15 mouse cellular contexts compared by ENCODE assay signal in the genomic region with DNA sequence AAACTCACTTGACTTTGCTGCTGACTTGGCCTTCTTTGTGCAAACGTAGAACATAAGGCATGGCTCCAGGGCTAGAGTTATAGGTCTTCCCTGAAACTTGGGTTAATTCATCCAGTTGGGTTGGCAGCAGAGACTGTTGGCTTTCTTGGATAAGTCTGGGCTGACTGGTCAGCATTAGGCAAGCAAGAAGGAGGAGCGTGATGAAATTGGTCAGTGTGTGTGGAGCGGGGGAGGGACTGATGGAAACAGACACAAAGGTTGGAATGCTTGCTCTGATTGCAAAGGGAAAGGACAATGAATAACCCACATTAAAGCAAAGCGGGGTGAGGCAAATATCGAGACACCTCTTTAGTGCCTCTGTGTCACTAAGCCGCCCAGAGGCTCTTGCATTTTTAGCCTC.
DNase-seq lines count a peak whose midpoint lies in the region; ATAC-seq and TF ChIP-seq lines count a peak whose summit lies in the region.
"Had no signal": no experiment of that assay in that cellular context is flagged by ENCODE, and none has a peak within 500 bp of the region (broad histone marks: within the 10 kb centered on the region; RNA-seq: fewer than 3 reads in every experiment).

No protein-coding gene starts in this region.

- H3K4me1 ChIP-seq in brown adipose tissue, adult 24 weeks (ENCODE audit: control insufficient read depth, insufficient read depth, insufficient read length, low read length): peaks cover 24% of the 10 kb centered on the region
- peaks cover 13% of the 10 kb centered on the region; the same call in 1 of the 2 replicates for H3K4me1 ChIP-seq in liver, postnatal 0 days (ENCODE audit: insufficient read depth)

- intact Hi-C loops in gastrocnemius, adult 2 months (cut with DNase I): no loop called here
- intact Hi-C loops in left cerebral cortex, postnatal 10 days (cut with DNase I): no loop called here

- no peak overlapping the region for H3K4me3 ChIP-seq in gastrocnemius, adult 2 months
- H3K4me3 ChIP-seq in brown adipose tissue, adult 24 weeks (ENCODE audit: insufficient read depth, low read depth, low read length): no peak overlapping the region
- no peak overlapping the region for H3K4me3 ChIP-seq in liver, postnatal 0 days (ENCODE audit: low read depth, low read length)
- H3K4me3 ChIP-seq: forebrain, embryonic 12.5 days; heart, embryonic 12.5 days; hindbrain, embryonic 12.5 days; midbrain, embryonic 13.5 days had no signal

- peak; percentile 19 for DNase-seq in gastrocnemius, adult 18-20 months (ENCODE audit: low spot score)
- no peak for DNase-seq in gastrocnemius, adult 2 months
- peak; percentile 14 to 42 for DNase-seq in lung, adult 18-20 months
- no peak for DNase-seq in lung, postnatal 14 days
- peak; percentile 52 for DNase-seq in liver, postnatal 0 days
- no peak for DNase-seq in thymus, postnatal 25 days
- DNase-seq in left cerebral cortex, postnatal 10 days (ENCODE audit: extremely low spot score in 1 of 2, low spot score in 2 of 2): no peak
- DNase-seq: cerebellum, postnatal 10 days; lung, embryonic 14.5 days had no signal

- TF ChIP-seq CTCF in gastrocnemius, adult 2 months (IDR thresholded peaks at IDR 0.05): no peak
- TF ChIP-seq CTCF in liver, postnatal 0 days (IDR thresholded peaks at IDR 0.05; ENCODE audit: low read depth): no peak

- no peaks in the 10 kb centered on the region for H3K36me3 ChIP-seq in liver, postnatal 0 days (replicated peaks; ENCODE audit: insufficient read depth, low read length)
- H3K36me3 ChIP-seq: forebrain, embryonic 12.5 days; heart, embryonic 12.5 days; hindbrain, embryonic 12.5 days; midbrain, embryonic 13.5 days had no signal

- TF ChIP-seq EP300 in liver, postnatal 0 days (IDR thresholded peaks at IDR 0.05; ENCODE audit: low read depth): no peak

- no peaks in the 10 kb centered on the region for H3K9me3 ChIP-seq in liver, postnatal 0 days (ENCODE audit: low read length)
- H3K9me3 ChIP-seq: forebrain, embryonic 12.5 days; heart, embryonic 12.5 days; hindbrain, embryonic 12.5 days; midbrain, embryonic 13.5 days had no signal

- H3K4me2 ChIP-seq in liver, postnatal 0 days (ENCODE audit: low read depth, low read length): peak overlapping the region; percentile 20; the same call in 1 of the 2 replicates
- H3K4me2 ChIP-seq: forebrain, embryonic 12.5 days; heart, embryonic 12.5 days; hindbrain, embryonic 12.5 days; lung, embryonic 14.5 days; midbrain, embryonic 13.5 days had no signal

- ATAC-seq in liver, postnatal 0 days: peak; percentile 82
- ATAC-seq: intestine, postnatal 0 days; midbrain, embryonic 13.5 days had no signal

- no peaks in the 10 kb centered on the region for H3K27me3 ChIP-seq in liver, postnatal 0 days (ENCODE audit: insufficient read depth, low read length)
- H3K27me3 ChIP-seq: forebrain, embryonic 12.5 days; heart, embryonic 12.5 days; hindbrain, embryonic 12.5 days; midbrain, embryonic 13.5 days had no signal

- no peak overlapping the region for H3K27ac ChIP-seq in gastrocnemius, adult 2 months
- peak overlapping the region; percentile 67 for H3K27ac ChIP-seq in brown adipose tissue, adult 24 weeks (replicated peaks; ENCODE audit: low read depth, low read length)
- peak overlapping the region; percentile 79 for H3K27ac ChIP-seq in liver, postnatal 0 days (ENCODE audit: low read depth)
- H3K27ac ChIP-seq: forebrain, embryonic 12.5 days; hindbrain, embryonic 12.5 days; midbrain, embryonic 13.5 days had no signal

- no peak overlapping the region for H3K9ac ChIP-seq in liver, postnatal 0 days (replicated peaks)
- H3K9ac ChIP-seq: forebrain, embryonic 12.5 days; heart, embryonic 12.5 days; hindbrain, embryonic 12.5 days; lung, embryonic 14.5 days; midbrain, embryonic 13.5 days had no signal

- 65% methylated on average over 6 of the region's 6 CpGs for WGBS in liver, postnatal 0 days (ENCODE audit: insufficient replicate concordance)

Comparison
In these comparisons a context has a peak if more than half of its experiments do, and no peak if none do; other contexts are left out.
1. DNase-seq: peak in gastrocnemius, adult 18-20 months (single experiment), lung, adult 18-20 months (2 of 2) and liver, postnatal 0 days (single experiment); none in gastrocnemius, adult 2 months (single experiment), lung, postnatal 14 days (single experiment), thymus, postnatal 25 days (single experiment) and left cerebral cortex, postnatal 10 days (0 of 2).